13 mouse cellular contexts compared by ENCODE assay signal in the genomic region with DNA sequence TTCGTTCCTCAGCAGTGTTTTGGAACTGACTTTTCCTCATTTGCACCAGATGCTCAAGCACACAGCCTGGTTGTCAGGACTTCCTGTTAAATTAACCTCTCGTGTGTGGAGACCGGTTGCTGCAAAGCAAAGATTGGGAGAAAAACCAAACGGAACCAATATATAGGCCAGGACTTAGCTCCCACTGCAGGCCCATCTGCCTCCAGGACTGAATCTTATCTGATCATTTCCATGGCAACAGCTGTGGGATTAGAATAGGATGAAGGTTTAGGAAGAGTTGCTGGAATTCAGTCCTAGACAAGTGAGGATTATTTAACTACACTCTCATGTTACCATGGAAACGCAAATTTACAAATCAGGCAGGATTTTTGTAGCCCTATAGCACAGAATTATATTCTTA.
A peak's percentile ranks its signal among the peaks of the same experiment; 100 is the strongest.
DNase-seq lines count a peak whose midpoint lies in the region; ATAC-seq and TF ChIP-seq lines count a peak whose summit lies in the region.
"Had no signal": no experiment of that assay in that cellular context is flagged by ENCODE, and none has a peak within 500 bp of the region (broad histone marks: within the 10 kb centered on the region; RNA-seq: fewer than 3 reads in every experiment).

No protein-coding gene starts in this region.

- no peaks in the 10 kb centered on the region for H3K27me3 ChIP-seq in forebrain, postnatal 0 days (ENCODE audit: insufficient read depth, low read length)
- no peaks in the 10 kb centered on the region for H3K27me3 ChIP-seq in midbrain, postnatal 0 days (ENCODE audit: insufficient read depth, low read length)
- no peaks in the 10 kb centered on the region for H3K27me3 ChIP-seq in limb, embryonic 10.5 days (ENCODE audit: low read depth, poor library complexity, severe bottlenecking)
- no peaks in the 10 kb centered on the region for H3K27me3 ChIP-seq in lung, postnatal 0 days (replicated peaks; ENCODE audit: insufficient read depth, low read length)
- H3K27me3 ChIP-seq: embryonic facial prominence, embryonic 12.5 days had no signal

- no peak for TF ChIP-seq CTCF in forebrain, postnatal 0 days (IDR thresholded peaks at IDR 0.05; ENCODE audit: low read depth)
- peak; percentile 3; the same call in 1 of the 2 replicates for TF ChIP-seq CTCF in midbrain, postnatal 0 days (IDR thresholded peaks at IDR 0.05)
- no peak for TF ChIP-seq CTCF in lung, postnatal 0 days (IDR thresholded peaks at IDR 0.05)

- H3K9me3 ChIP-seq in forebrain, postnatal 0 days (ENCODE audit: low read length): no peaks in the 10 kb centered on the region
- no peaks in the 10 kb centered on the region for H3K9me3 ChIP-seq in midbrain, postnatal 0 days (ENCODE audit: low read length)
- no peaks in the 10 kb centered on the region for H3K9me3 ChIP-seq in limb, embryonic 10.5 days (replicated peaks)
- no peaks in the 10 kb centered on the region for H3K9me3 ChIP-seq in lung, postnatal 0 days (ENCODE audit: low read length)
- H3K9me3 ChIP-seq: embryonic facial prominence, embryonic 12.5 days had no signal

- peak overlapping the region; percentile 71 for H3K27ac ChIP-seq in forebrain, postnatal 0 days (ENCODE audit: low read depth, low read length)
- peak overlapping the region; percentile 71 for H3K27ac ChIP-seq in midbrain, postnatal 0 days (ENCODE audit: low read depth, low read length)
- H3K27ac ChIP-seq in limb, embryonic 10.5 days: no peak overlapping the region
- H3K27ac ChIP-seq in lung, postnatal 0 days (ENCODE audit: low read length): no peak overlapping the region
- H3K27ac ChIP-seq: embryonic facial prominence, embryonic 12.5 days had no signal

- DNase-seq in embryo, embryonic 10.5 days (ENCODE audit: low spot score): peak; percentile 65
- peak; percentile 69 for DNase-seq in forebrain, postnatal 0 days
- peak; percentile 17 for DNase-seq in layer of hippocampus, adult 9-10 months (ENCODE audit: low spot score)
- peak; percentile 68 for DNase-seq in midbrain, postnatal 0 days (ENCODE audit: low spot score)
- DNase-seq in cerebellum, adult 11-12 months: no peak
- no peak for DNase-seq in adrenal gland, adult 2 months
- DNase-seq in limb, embryonic 10.5 days (ENCODE audit: low spot score): no peak
- no peak for DNase-seq in lung, postnatal 0 days (ENCODE audit: low spot score)
- DNase-seq: adrenal gland, adult 8-10 months; kidney, postnatal 10 days; liver, postnatal 0 days; thymus, postnatal 14 days had no signal

- no peak for TF ChIP-seq EP300 in lung, postnatal 0 days (IDR thresholded peaks at IDR 0.05)

- 34% methylated on average over 5 of the region's 5 CpGs for WGBS in forebrain, postnatal 0 days
- WGBS in midbrain, postnatal 0 days: 9% methylated on average over 5 of the region's 5 CpGs
- 60% methylated on average over 5 of the region's 5 CpGs for WGBS in limb, embryonic 10.5 days
- 40% methylated on average over 5 of the region's 5 CpGs for WGBS in lung, postnatal 0 days

- H3K4me2 ChIP-seq in forebrain, postnatal 0 days (ENCODE audit: low read depth): no peak overlapping the region
- H3K4me2 ChIP-seq in midbrain, postnatal 0 days (ENCODE audit: low read depth, low read length, poor library complexity, severe bottlenecking): no peak overlapping the region
- no peak overlapping the region for H3K4me2 ChIP-seq in lung, postnatal 0 days (replicated peaks; ENCODE audit: low read depth, low read length)
- H3K4me2 ChIP-seq: embryonic facial prominence, embryonic 12.5 days had no signal

- no peaks in the 10 kb centered on the region for H3K36me3 ChIP-seq in forebrain, postnatal 0 days (ENCODE audit: insufficient read depth)
- no peaks in the 10 kb centered on the region for H3K36me3 ChIP-seq in midbrain, postnatal 0 days (ENCODE audit: insufficient read depth, low read length)
- no peaks in the 10 kb centered on the region for H3K36me3 ChIP-seq in limb, embryonic 10.5 days
- no peaks in the 10 kb centered on the region for H3K36me3 ChIP-seq in lung, postnatal 0 days (ENCODE audit: insufficient read depth, low read length)
- H3K36me3 ChIP-seq: embryonic facial prominence, embryonic 12.5 days had no signal

- no peak overlapping the region for H3K4me3 ChIP-seq in forebrain, postnatal 0 days (ENCODE audit: low read depth, low read length)
- H3K4me3 ChIP-seq in midbrain, postnatal 0 days (ENCODE audit: low read depth, low read length): no peak overlapping the region
- no peak overlapping the region for H3K4me3 ChIP-seq in limb, embryonic 10.5 days
- H3K4me3 ChIP-seq in lung, postnatal 0 days (ENCODE audit: low read depth, low read length): no peak overlapping the region
- H3K4me3 ChIP-seq: embryonic facial prominence, embryonic 12.5 days had no signal

- H3K4me1 ChIP-seq in forebrain, postnatal 0 days (ENCODE audit: insufficient read depth): peaks cover 5% of the 10 kb centered on the region; the same call in 1 of the 2 replicates
- peaks cover 7% of the 10 kb centered on the region; the same call in 1 of the 2 replicates for H3K4me1 ChIP-seq in midbrain, postnatal 0 days (ENCODE audit: insufficient read depth, low read length)
- peaks cover 5% of the 10 kb centered on the region; the same call in 1 of the 2 replicates for H3K4me1 ChIP-seq in limb, embryonic 10.5 days
- H3K4me1 ChIP-seq in lung, postnatal 0 days (ENCODE audit: insufficient read depth, low read depth, low read length): no peaks in the 10 kb centered on the region

- no peak overlapping the region for H3K9ac ChIP-seq in forebrain, postnatal 0 days
- no peak overlapping the region for H3K9ac ChIP-seq in midbrain, postnatal 0 days (replicated peaks; ENCODE audit: low read length, poor library complexity, severe bottlenecking)
- no peak overlapping the region for H3K9ac ChIP-seq in lung, postnatal 0 days (replicated peaks; ENCODE audit: low read depth)
- H3K9ac ChIP-seq: embryonic facial prominence, embryonic 12.5 days; liver, postnatal 0 days had no signal

- ATAC-seq in forebrain, postnatal 0 days: peak; percentile 88
- ATAC-seq in midbrain, postnatal 0 days (ENCODE audit: low FRiP score): peak; percentile 82
- ATAC-seq in lung, postnatal 0 days: no peak
- ATAC-seq: liver, postnatal 0 days had no signal

Comparison
In these comparisons a context has a peak if more than half of its experiments do, and no peak if none do; other contexts are left out.
1. DNase-seq: peak in embryo, embryonic 10.5 days (single experiment), forebrain, postnatal 0 days (single experiment), layer of hippocampus, adult 9-10 months (single experiment) and midbrain, postnatal 0 days (single experiment); none in cerebellum, adult 11-12 months (single experiment), adrenal gland, adult 2 months (single experiment), limb, embryonic 10.5 days (single experiment) and lung, postnatal 0 days (single experiment).
2. H3K27ac ChIP-seq: peak in forebrain, postnatal 0 days (single experiment) and midbrain, postnatal 0 days (single experiment); none in limb, embryonic 10.5 days (single experiment) and lung, postnatal 0 days (single experiment).